Mouse (Mus musculus) bone marrow, adult 2 months (tissue): Measurements from ENCODE around the gene Lonp2.

Experiments used
- CTCF ChIP-seq: fragments of 200-500 bp; IDR thresholded peaks from 2 replicates; pipeline ENCODE4 v1.5.1; 2011; ENCODE audit warnings: low read length, control low read depth; ENCODE audit not compliant: control insufficient read depth, insufficient read depth
- POLR2A ChIP-seq: fragments of 200-500 bp; IDR thresholded peaks from 2 replicates; pipeline ENCODE4 v1.6.1; 2011; ENCODE audit warnings: low read depth, mild to moderate bottlenecking, control low read depth, low read length, borderline replicate concordance; ENCODE audit not compliant: control insufficient read depth

- TF ChIP-seq POLR2A (no peak), CTCF (no peak)
Measured at GRCm38 (mm10) chr8:86765155-86765554, 141.3 kb downstream of the Lonp2 start.
